Mouse (Mus musculus) right cerebral cortex, postnatal 25 days (tissue): ENCODE results near the gene Pald1.

Experiments
- DNase-seq: peaks from one replicate; pipeline ENCODE4 v3.0.0; 2022

The Pald1 gene

GRCm38 (mm10) chr10:61400407-61400806 is 17.1 kb upstream of the Pald1 start:
- DNase-seq, result no peak

GRCm38 (mm10) chr10:61399156-61399734 is 15.9 kb upstream of the Pald1 start:
- peak; percentile 44 for DNase-seq

GRCm38 (mm10) chr10:61398125-61398524 is 14.8 kb upstream of the Pald1 start:
- DNase-seq, result no peak

GRCm38 (mm10) chr10:61394476-61395136 is 11.3 kb upstream of the Pald1 start:
- DNase-seq, result no peak

GRCm38 (mm10) chr10:61392584-61392983 is 9.3 kb upstream of the Pald1 start:
- no peak for DNase-seq

- DNase-seq, result no peak
These were observed 6.8 kb upstream of the Pald1 start for GRCm38 (mm10) chr10:61390148-61390547.

- no peak for DNase-seq
These were observed 5.7 kb upstream of the Pald1 start for GRCm38 (mm10) chr10:61389020-61389419.

GRCm38 (mm10) chr10:61386284-61386683 is 3.0 kb upstream of the Pald1 start:
- DNase-seq, result no peak

- DNase-seq, result no peak
These were observed 1.8 kb upstream of the Pald1 start for GRCm38 (mm10) chr10:61385174-61385573.

GRCm38 (mm10) chr10:61383715-61384047 is 351 bp upstream of the Pald1 start:
- DNase-seq, result peak; percentile 26

- no peak for DNase-seq
These were observed 1.0 kb downstream of the Pald1 start for GRCm38 (mm10) chr10:61382281-61382731.

GRCm38 (mm10) chr10:61381823-61382222 is 1.5 kb downstream of the Pald1 start:
- DNase-seq, result no peak

- DNase-seq, result no peak
These were observed 3.1 kb downstream of the Pald1 start for GRCm38 (mm10) chr10:61380186-61380585.

GRCm38 (mm10) chr10:61379340-61380040 is 3.8 kb downstream of the Pald1 start:
- no peak for DNase-seq

- DNase-seq, result no peak
These were observed 4.6 kb downstream of the Pald1 start for GRCm38 (mm10) chr10:61378698-61379097.

- DNase-seq, result no peak
These were observed 5.3 kb downstream of the Pald1 start for GRCm38 (mm10) chr10:61378050-61378449.

GRCm38 (mm10) chr10:61374771-61375481 is 8.4 kb downstream of the Pald1 start:
- DNase-seq, result no peak

GRCm38 (mm10) chr10:61374076-61374475 is 9.3 kb downstream of the Pald1 start:
- no peak for DNase-seq

GRCm38 (mm10) chr10:61372585-61372923 is 10.8 kb downstream of the Pald1 start:
- DNase-seq, result no peak

GRCm38 (mm10) chr10:61371884-61372584 is 11.3 kb downstream of the Pald1 start:
- DNase-seq, result no peak

GRCm38 (mm10) chr10:61370273-61370979 is 12.9 kb downstream of the Pald1 start:
- no peak for DNase-seq

- DNase-seq, result no peak
These were observed 13.6 kb downstream of the Pald1 start for GRCm38 (mm10) chr10:61369755-61370154.
